In genomic region chr4:109406054-109406485, GRCm38 (mm10) we compare ENCODE assay signal across 8 mouse cellular contexts. TPM values are rescaled to one million over a fixed set of nuclear protein-coding genes. Genes with fewer than 3 reads are reported as not detected.
DNase-seq lines count a peak whose midpoint lies in the region; ATAC-seq and TF ChIP-seq lines count a peak whose summit lies in the region.

No protein-coding gene starts in this region.

- peak overlapping the region; percentile 97 for H3K4me2 ChIP-seq in embryonic facial prominence, embryonic 12.5 days (replicated peaks)
- H3K4me2 ChIP-seq in limb, embryonic 14.5 days (replicated peaks; ENCODE audit: low read depth, low read length, severe bottlenecking) = peak overlapping the region; percentile 93
- peak overlapping the region; percentile 98 for H3K4me2 ChIP-seq in midbrain, embryonic 13.5 days (replicated peaks)
- H3K4me2 ChIP-seq in stomach, embryonic 14.5 days (replicated peaks; ENCODE audit: low read depth, low read length) = peak overlapping the region; percentile 94

- no peaks in the 10 kb centered on the region for H3K36me3 ChIP-seq in embryonic facial prominence, embryonic 12.5 days
- H3K36me3 ChIP-seq in limb, embryonic 14.5 days (ENCODE audit: control insufficient read depth, insufficient read depth, low read length) = no peaks in the 10 kb centered on the region
- H3K36me3 ChIP-seq in midbrain, embryonic 13.5 days = no peaks in the 10 kb centered on the region
- no peaks in the 10 kb centered on the region for H3K36me3 ChIP-seq in stomach, embryonic 14.5 days (ENCODE audit: control insufficient read depth, insufficient read depth, low read length)

- H3K27ac ChIP-seq in bone marrow, adult 2 months (ENCODE audit: control insufficient read depth, insufficient read depth, low read depth, low read length, poor library complexity) = peak overlapping the region; percentile 22; the same call in 1 of the 2 replicates
- H3K27ac ChIP-seq in embryonic facial prominence, embryonic 12.5 days = no peak overlapping the region
- no peak overlapping the region; the same call in 1 of the 2 replicates for H3K27ac ChIP-seq in limb, embryonic 14.5 days (replicated peaks; ENCODE audit: low read depth, low read length)
- no peak overlapping the region for H3K27ac ChIP-seq in midbrain, embryonic 13.5 days
- peak overlapping the region; percentile 0; the same call in 1 of the 2 replicates for H3K27ac ChIP-seq in stomach, embryonic 14.5 days (ENCODE audit: low read length)

- DNase-seq in 3T3-L1 (ENCODE audit: low read depth, low spot score) = peak; percentile 88
- DNase-seq in heart, adult 11 months = peak; percentile 99
- peak; percentile 61 for DNase-seq in kidney, adult 11 months
- peak; percentile 68 for DNase-seq in limb, embryonic 14.5 days (ENCODE audit: low spot score)

- no peak for ATAC-seq in embryonic facial prominence, embryonic 12.5 days (ENCODE audit: insufficient number of reproducible peaks, insufficient read depth, low FRiP score, low TSS enrichment)
- peak; percentile 48; the same call in 1 of the 2 replicates for ATAC-seq in limb, embryonic 14.5 days (ENCODE audit: low FRiP score, low read depth)
- peak; percentile 24; the same call in 1 of the 2 replicates for ATAC-seq in midbrain, embryonic 13.5 days
- ATAC-seq in stomach, embryonic 14.5 days (ENCODE audit: insufficient number of reproducible peaks, insufficient read depth, low FRiP score, low read depth) = peak; percentile 81

- no peak for TF ChIP-seq CTCF in bone marrow, adult 2 months (IDR thresholded peaks at IDR 0.05; ENCODE audit: control insufficient read depth, insufficient read depth, low read length)

- no peak for TF ChIP-seq POLR2A in bone marrow, adult 2 months (IDR thresholded peaks at IDR 0.05; ENCODE audit: borderline replicate concordance, control insufficient read depth, low read depth, low read length)
- no peak for TF ChIP-seq POLR2A in limb, embryonic 14.5 days (IDR thresholded peaks at IDR 0.05; ENCODE audit: borderline replicate concordance, extremely low read depth, insufficient read depth, insufficient read length)

- WGBS in bone marrow, adult 2 months = 4% methylated on average over 3 of the region's 3 CpGs
- WGBS in embryonic facial prominence, embryonic 12.5 days = 7% methylated on average over 3 of the region's 3 CpGs
- WGBS in limb, embryonic 14.5 days = 1% methylated on average over 3 of the region's 3 CpGs
- 8% methylated on average over 3 of the region's 3 CpGs for WGBS in midbrain, embryonic 13.5 days
- WGBS in stomach, embryonic 14.5 days = 4% methylated on average over 3 of the region's 3 CpGs

- H3K27me3 ChIP-seq in embryonic facial prominence, embryonic 12.5 days = no peaks in the 10 kb centered on the region
- H3K27me3 ChIP-seq in limb, embryonic 14.5 days (ENCODE audit: control insufficient read depth, insufficient read depth, low read length) = no peaks in the 10 kb centered on the region
- peaks cover 8% of the 10 kb centered on the region; the same call in 1 of the 2 replicates for H3K27me3 ChIP-seq in midbrain, embryonic 13.5 days
- no peaks in the 10 kb centered on the region for H3K27me3 ChIP-seq in stomach, embryonic 14.5 days (ENCODE audit: control insufficient read depth, insufficient read depth, low read length)

- H3K4me3 ChIP-seq in bone marrow, adult 2 months (replicated peaks; ENCODE audit: control insufficient read depth, low read depth, low read length) = peak overlapping the region; percentile 31
- peak overlapping the region; percentile 63 for H3K4me3 ChIP-seq in embryonic facial prominence, embryonic 12.5 days
- H3K4me3 ChIP-seq in limb, embryonic 14.5 days (replicated peaks; ENCODE audit: low read length) = peak overlapping the region; percentile 58
- H3K4me3 ChIP-seq in midbrain, embryonic 13.5 days (replicated peaks) = peak overlapping the region; percentile 64
- peak overlapping the region; percentile 48 for H3K4me3 ChIP-seq in stomach, embryonic 14.5 days (ENCODE audit: low read depth, low read length)

- H3K9me3 ChIP-seq in embryonic facial prominence, embryonic 12.5 days = no peaks in the 10 kb centered on the region
- H3K9me3 ChIP-seq in limb, embryonic 14.5 days (ENCODE audit: control insufficient read depth, low read length) = no peaks in the 10 kb centered on the region
- H3K9me3 ChIP-seq in midbrain, embryonic 13.5 days = no peaks in the 10 kb centered on the region
- H3K9me3 ChIP-seq in stomach, embryonic 14.5 days (ENCODE audit: control insufficient read depth, low read depth, low read length) = no peaks in the 10 kb centered on the region

- H3K4me1 ChIP-seq in bone marrow, adult 2 months (ENCODE audit: control insufficient read depth, insufficient read depth, low read length) = no peaks in the 10 kb centered on the region; the same call in 1 of the 2 replicates
- H3K4me1 ChIP-seq in embryonic facial prominence, embryonic 12.5 days = peaks cover 12% of the 10 kb centered on the region
- peaks cover 12% of the 10 kb centered on the region for H3K4me1 ChIP-seq in limb, embryonic 14.5 days (ENCODE audit: control insufficient read depth, insufficient read depth, low read length)
- H3K4me1 ChIP-seq in midbrain, embryonic 13.5 days (replicated peaks) = peaks cover 21% of the 10 kb centered on the region
- H3K4me1 ChIP-seq in stomach, embryonic 14.5 days (ENCODE audit: control insufficient read depth, insufficient read depth, low read length) = peaks cover 9% of the 10 kb centered on the region; the same call in 1 of the 2 replicates

- H3K9ac ChIP-seq in embryonic facial prominence, embryonic 12.5 days = peak overlapping the region; percentile 74
- peak overlapping the region; percentile 81 for H3K9ac ChIP-seq in limb, embryonic 14.5 days (ENCODE audit: low read depth, low read length, severe bottlenecking)
- no peak overlapping the region; the same call in 1 of the 2 replicates for H3K9ac ChIP-seq in midbrain, embryonic 13.5 days (replicated peaks)
- H3K9ac ChIP-seq in stomach, embryonic 14.5 days (replicated peaks; ENCODE audit: low read depth, low read length) = no peak overlapping the region

RNA-seq across cellular contexts. Expression of gene Ttc39a, which starts 0.4 kb away (rescaled TPM):
- 3.4 and 4.0 TPM in 2 replicates for polyA plus RNA-seq in bone marrow, adult 2 months (2011; ENCODE audit: insufficient read depth, insufficient read length, low replicate concordance, missing spikeins)
- polyA plus RNA-seq in embryonic facial prominence, embryonic 12.5 days (2016; fragmentation: Nextera tagmentation; extraction: Ambion mirVana) = 3.6 and 4.2 TPM in 2 replicates
- 5.4 and 6.0 TPM in 2 replicates for polyA plus RNA-seq in limb, embryonic 14.5 days (2012; rRNA removed)
- polyA plus RNA-seq in limb, embryonic 14.5 days (2014; fragmentation: Nextera tagmentation; extraction: Ambion mirVana) = 4.0 and 4.3 TPM in 2 replicates
- polyA plus RNA-seq in midbrain, embryonic 13.5 days (2015; fragmentation: Nextera tagmentation; extraction: Ambion mirVana) = 0.90 and 1.1 TPM in 2 replicates
- 9.6 and 10.1 TPM in 2 replicates for polyA plus RNA-seq in stomach, embryonic 14.5 days (2014; fragmentation: Nextera tagmentation; extraction: Ambion mirVana)

Comparison
In these comparisons a context has a peak if more than half of its experiments do, and no peak if none do; other contexts are left out.
1. H3K27ac ChIP-seq: peak in bone marrow, adult 2 months (single experiment) and stomach, embryonic 14.5 days (single experiment); none in embryonic facial prominence, embryonic 12.5 days (single experiment), limb, embryonic 14.5 days (single experiment) and midbrain, embryonic 13.5 days (single experiment).
2. H3K9ac ChIP-seq: peak in embryonic facial prominence, embryonic 12.5 days (single experiment) and limb, embryonic 14.5 days (single experiment); none in midbrain, embryonic 13.5 days (single experiment) and stomach, embryonic 14.5 days (single experiment).
3. Peak in every context shown above with its lines, with median percentiles within 50 percentile points of each other: DNase-seq, H3K4me3 ChIP-seq and H3K4me2 ChIP-seq.